In genomic region chr1:36770998-36771397, GRCm38 (mm10) we compare ENCODE assay signal across 9 mouse cellular contexts. TPM values are rescaled to one million over a fixed set of nuclear protein-coding genes. Genes with fewer than 3 reads are reported as not detected.
A peak's percentile ranks its signal among the peaks of the same experiment; 100 is the strongest.
DNase-seq lines count a peak whose midpoint lies in the region; ATAC-seq and TF ChIP-seq lines count a peak whose summit lies in the region.
"Had no signal": no experiment of that assay in that cellular context is flagged by ENCODE, and none has a peak within 500 bp of the region (broad histone marks: within the 10 kb centered on the region; RNA-seq: fewer than 3 reads in every experiment).

No protein-coding gene starts in this region.

- no peaks in the 10 kb centered on the region for H3K4me1 ChIP-seq in lung, embryonic 14.5 days (ENCODE audit: insufficient read depth)
- 0 out of 2 replicates have a peak, but pooled peaks cover 2% of the 10 kb centered on the region for H3K4me1 ChIP-seq in lung, adult 2 months (ENCODE audit: control insufficient read depth, insufficient read depth, low read length)
- H3K4me1 ChIP-seq in forebrain, embryonic 11.5 days (replicated peaks; ENCODE audit: control insufficient read depth, insufficient read depth, low read length), result no peaks in the 10 kb centered on the region
- no peaks in the 10 kb centered on the region for H3K4me1 ChIP-seq in limb, embryonic 14.5 days (ENCODE audit: control insufficient read depth, insufficient read depth, low read length)
- H3K4me1 ChIP-seq in stomach, postnatal 0 days (replicated peaks; ENCODE audit: control insufficient read depth, insufficient read depth), result no peaks in the 10 kb centered on the region

- peak overlapping the region; percentile 54 for H3K4me2 ChIP-seq in lung, embryonic 14.5 days
- peak overlapping the region; percentile 45; the same call in 1 of the 2 replicates for H3K4me2 ChIP-seq in forebrain, embryonic 11.5 days (ENCODE audit: low read depth, low read length, severe bottlenecking)
- H3K4me2 ChIP-seq in limb, embryonic 14.5 days (replicated peaks; ENCODE audit: low read depth, low read length, severe bottlenecking), result peak overlapping the region; percentile 52
- peak overlapping the region; percentile 42 for H3K4me2 ChIP-seq in stomach, postnatal 0 days (replicated peaks; ENCODE audit: low read depth)

- no peak for TF ChIP-seq POLR2A in lung, adult 2 months (IDR thresholded peaks at IDR 0.05; ENCODE audit: borderline replicate concordance, extremely low read depth, low read depth, low read length)
- no peak for TF ChIP-seq POLR2A in limb, embryonic 14.5 days (IDR thresholded peaks at IDR 0.05; ENCODE audit: borderline replicate concordance, extremely low read depth, insufficient read depth, insufficient read length)

- no peak for DNase-seq in lung, embryonic 14.5 days
- DNase-seq in lung, adult 2 months, result no peak
- peak; percentile 59 for DNase-seq in forebrain, embryonic 11.5 days (ENCODE audit: low spot score)
- DNase-seq in limb, embryonic 14.5 days (ENCODE audit: low spot score), result no peak
- no peak for DNase-seq in stomach, postnatal 0 days (ENCODE audit: low spot score)
- no peak for DNase-seq in adrenal gland, postnatal 36 days
- no peak for DNase-seq in left cerebral cortex, adult 2 months (ENCODE audit: extremely low spot score in 1 of 2, low spot score in 2 of 2)
- DNase-seq: lung, postnatal 36 days had no signal

- H3K36me3 ChIP-seq in lung, embryonic 14.5 days (ENCODE audit: insufficient read depth), result no peaks in the 10 kb centered on the region
- no peaks in the 10 kb centered on the region for H3K36me3 ChIP-seq in forebrain, embryonic 11.5 days (ENCODE audit: control insufficient read depth, insufficient read depth, low read length)
- no peaks in the 10 kb centered on the region for H3K36me3 ChIP-seq in limb, embryonic 14.5 days (ENCODE audit: control insufficient read depth, insufficient read depth, low read length)
- H3K36me3 ChIP-seq in stomach, postnatal 0 days (ENCODE audit: control insufficient read depth, insufficient read depth, low read length), result no peaks in the 10 kb centered on the region

- no peak overlapping the region for H3K9ac ChIP-seq in lung, embryonic 14.5 days
- no peak overlapping the region for H3K9ac ChIP-seq in forebrain, embryonic 11.5 days (ENCODE audit: low read length)
- H3K9ac ChIP-seq in limb, embryonic 14.5 days (ENCODE audit: low read depth, low read length, severe bottlenecking), result no peak overlapping the region
- H3K9ac ChIP-seq in stomach, postnatal 0 days (ENCODE audit: low read length), result no peak overlapping the region

- 8% methylated on average over 27 of the region's 27 CpGs for WGBS in lung, embryonic 14.5 days
- WGBS in lung, adult 2 months, result 51% methylated on average over 27 of the region's 27 CpGs
- 19% methylated on average over 27 of the region's 27 CpGs for WGBS in forebrain, embryonic 11.5 days
- WGBS in limb, embryonic 14.5 days, result 15% methylated on average over 27 of the region's 27 CpGs
- 21% methylated on average over 27 of the region's 27 CpGs for WGBS in stomach, postnatal 0 days

- H3K27me3 ChIP-seq in lung, embryonic 14.5 days (ENCODE audit: insufficient read depth, low read length), result peaks cover 11% of the 10 kb centered on the region
- H3K27me3 ChIP-seq in forebrain, embryonic 11.5 days (ENCODE audit: control insufficient read depth, insufficient read depth, low read length), result no peaks in the 10 kb centered on the region; the same call in none of the 2 replicates
- peaks cover 9% of the 10 kb centered on the region; the same call in 1 of the 2 replicates for H3K27me3 ChIP-seq in limb, embryonic 14.5 days (ENCODE audit: control insufficient read depth, insufficient read depth, low read length)
- no peaks in the 10 kb centered on the region for H3K27me3 ChIP-seq in stomach, postnatal 0 days (ENCODE audit: control insufficient read depth, insufficient read depth, low read length)

- ATAC-seq in lung, embryonic 14.5 days (ENCODE audit: insufficient read depth), result no peak; the same call in 1 of the 2 replicates
- no peak for ATAC-seq in forebrain, embryonic 11.5 days (replicated peaks; ENCODE audit: low FRiP score)
- no peak for ATAC-seq in limb, embryonic 14.5 days (ENCODE audit: low FRiP score, low read depth)
- no peak for ATAC-seq in stomach, postnatal 0 days (ENCODE audit: low FRiP score, low TSS enrichment)
- no peak; the same call in 1 of the 2 replicates for ATAC-seq in megakaryocyte-erythroid progenitor cell, adult 5-6 weeks (replicated peaks; ENCODE audit: low FRiP score, low TSS enrichment, poor library complexity, severe bottlenecking)

- TF ChIP-seq EP300 in stomach, postnatal 0 days (optimal IDR thresholded peaks at IDR 0.05), result no peak

- no peak for TF ChIP-seq CTCF in lung, embryonic 14.5 days (IDR thresholded peaks at IDR 0.05; ENCODE audit: low read depth)
- TF ChIP-seq CTCF in lung, adult 2 months (IDR thresholded peaks at IDR 0.05; ENCODE audit: insufficient read depth, low read length), result no peak
- no peak for TF ChIP-seq CTCF in stomach, postnatal 0 days (IDR thresholded peaks at IDR 0.05; ENCODE audit: low read depth)
- TF ChIP-seq CTCF in left cerebral cortex, adult 2 months (IDR thresholded peaks at IDR 0.05), result no peak

- H3K4me3 ChIP-seq in lung, embryonic 14.5 days (ENCODE audit: low read depth, low read length), result peak overlapping the region; percentile 17
- H3K4me3 ChIP-seq in lung, adult 2 months (replicated peaks; ENCODE audit: extremely low read depth, low read depth, low read length), result no peak overlapping the region
- peak overlapping the region; percentile 14; the same call in 1 of the 2 replicates for H3K4me3 ChIP-seq in forebrain, embryonic 11.5 days (ENCODE audit: low read depth, low read length)
- H3K4me3 ChIP-seq in limb, embryonic 14.5 days (replicated peaks; ENCODE audit: low read length), result peak overlapping the region; percentile 27
- peak overlapping the region; percentile 4; the same call in 1 of the 2 replicates for H3K4me3 ChIP-seq in stomach, postnatal 0 days (ENCODE audit: low read depth, low read length)
- no peak overlapping the region for H3K4me3 ChIP-seq in left cerebral cortex, adult 2 months

- intact Hi-C loops in left cerebral cortex, adult 2 months (cut with DNase I), result no loop called here

- no peak overlapping the region for H3K27ac ChIP-seq in lung, embryonic 14.5 days (ENCODE audit: low read depth)
- no peak overlapping the region for H3K27ac ChIP-seq in forebrain, embryonic 11.5 days (ENCODE audit: low read depth, low read length)
- no peak overlapping the region for H3K27ac ChIP-seq in limb, embryonic 14.5 days (replicated peaks; ENCODE audit: low read depth, low read length)
- H3K27ac ChIP-seq in stomach, postnatal 0 days (replicated peaks), result no peak overlapping the region
- H3K27ac ChIP-seq in left cerebral cortex, adult 2 months, result no peak overlapping the region

- no peaks in the 10 kb centered on the region for H3K9me3 ChIP-seq in lung, embryonic 14.5 days (ENCODE audit: low read depth, low read length)
- no peaks in the 10 kb centered on the region for H3K9me3 ChIP-seq in forebrain, embryonic 11.5 days (ENCODE audit: control insufficient read depth, low read length)
- no peaks in the 10 kb centered on the region for H3K9me3 ChIP-seq in limb, embryonic 14.5 days (ENCODE audit: control insufficient read depth, low read length)
- H3K9me3 ChIP-seq in stomach, postnatal 0 days (ENCODE audit: control insufficient read depth, low read length), result no peaks in the 10 kb centered on the region

RNA-seq across cellular contexts. Expression of gene Zap70, which starts 9.4 kb away (rescaled TPM):
- 0.43 and 0.45 TPM in 2 replicates for polyA plus RNA-seq in lung, embryonic 14.5 days (2014; fragmentation: Nextera tagmentation; extraction: Ambion mirVana)
- polyA plus RNA-seq in lung, adult 2 months (2012; rRNA removed), result 10.9 and 12.9 TPM in 2 replicates
- polyA plus RNA-seq in forebrain, embryonic 11.5 days (2014; fragmentation: Nextera tagmentation; extraction: Ambion mirVana), result 0.37 and 0.44 TPM in 2 replicates
- polyA plus RNA-seq in limb, embryonic 14.5 days (2012; rRNA removed), result 0.88 and 1.2 TPM in 2 replicates
- polyA plus RNA-seq in limb, embryonic 14.5 days (2014; fragmentation: Nextera tagmentation; extraction: Ambion mirVana), result 0.54 and 0.91 TPM in 2 replicates
- polyA plus RNA-seq in stomach, postnatal 0 days (2015; fragmentation: Nextera tagmentation; extraction: Ambion mirVana), result 0.25 and 0.42 TPM in 2 replicates
- total RNA-seq in megakaryocyte-erythroid progenitor cell, adult 5-6 weeks (2014; fragmentation: Nextera tagmentation), result 2.5 and 3.9 TPM in 2 replicates
- total RNA-seq in megakaryocyte-erythroid progenitor cell, adult 5-6 weeks (2017), result 1.3 and 1.7 TPM in 2 replicates
- under 1 TPM; 0.53 to 0.56 TPM for total RNA-seq in adrenal gland, postnatal 36 days (2021)
- total RNA-seq in left cerebral cortex, adult 2 months (2021), result 1 to 10 TPM; 1.7 to 2.1 TPM

RNA-seq across cellular contexts. Expression of gene Actr1b, which starts 56.8 kb away (rescaled TPM):
- polyA plus RNA-seq in lung, embryonic 14.5 days (2014; fragmentation: Nextera tagmentation; extraction: Ambion mirVana), result 93.6 and 98.7 TPM in 2 replicates
- 107 and 111 TPM in 2 replicates for polyA plus RNA-seq in lung, adult 2 months (2012; rRNA removed)
- 104 and 113 TPM in 2 replicates for polyA plus RNA-seq in forebrain, embryonic 11.5 days (2014; fragmentation: Nextera tagmentation; extraction: Ambion mirVana)
- 162 and 189 TPM in 2 replicates for polyA plus RNA-seq in limb, embryonic 14.5 days (2012; rRNA removed)
- 85.7 and 93.1 TPM in 2 replicates for polyA plus RNA-seq in limb, embryonic 14.5 days (2014; fragmentation: Nextera tagmentation; extraction: Ambion mirVana)
- polyA plus RNA-seq in stomach, postnatal 0 days (2015; fragmentation: Nextera tagmentation; extraction: Ambion mirVana), result 60.5 and 62.2 TPM in 2 replicates
- total RNA-seq in megakaryocyte-erythroid progenitor cell, adult 5-6 weeks (2014; fragmentation: Nextera tagmentation), result 45.8 and 49.2 TPM in 2 replicates
- total RNA-seq in megakaryocyte-erythroid progenitor cell, adult 5-6 weeks (2017), result 49.1 and 51.1 TPM in 2 replicates
- total RNA-seq in adrenal gland, postnatal 36 days (2021), result 100 to 1,000 TPM; 136 to 141 TPM
- total RNA-seq in left cerebral cortex, adult 2 months (2021), result 100 to 1,000 TPM; 323 to 361 TPM

Comparison
In these comparisons a context has a peak if more than half of its experiments do, and no peak if none do; other contexts are left out.
1. H3K4me3 ChIP-seq: peak in lung, embryonic 14.5 days (single experiment), forebrain, embryonic 11.5 days (single experiment), limb, embryonic 14.5 days (single experiment) and stomach, postnatal 0 days (single experiment); none in lung, adult 2 months (single experiment) and left cerebral cortex, adult 2 months (single experiment).
2. Peak in every context shown above with its lines, with median percentiles within 50 percentile points of each other: H3K4me2 ChIP-seq.